Mouse (Mus musculus) lung, adult 18-20 months (tissue): ENCODE measurements around the gene Pon1.

Source experiments
- DNase-seq, 2 experiments: peaks; one replicate each; pipeline ENCODE4 v3.0.0; 2022; ENCODE audit warnings: mixed read lengths in 2 of 2

Pon1 gene

GRCm38 (mm10) chr6:5174179-5174812 lies 19.4 kb downstream of the Pon1 start:
- DNase-seq: no peak

DNA sequence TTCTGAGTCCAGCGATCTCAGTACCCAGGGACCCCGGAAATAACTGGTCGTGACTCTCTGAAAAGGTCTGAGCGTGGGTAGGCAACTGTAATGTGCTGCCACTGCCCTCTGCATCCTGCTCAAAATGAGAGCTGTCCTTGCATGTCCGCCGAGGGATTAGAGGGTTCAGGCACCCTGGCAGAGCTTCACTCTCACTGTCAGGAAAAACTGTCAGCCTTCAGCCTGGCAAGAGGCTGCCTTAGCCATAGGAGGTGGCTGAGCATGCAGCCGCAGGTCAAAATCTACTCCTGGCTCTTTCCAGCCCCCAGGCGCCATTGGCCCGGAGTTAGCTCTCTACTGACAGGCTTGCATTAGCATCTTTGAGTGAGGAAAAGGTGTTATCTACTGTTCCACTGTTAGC lies 21.2 kb downstream of the Pon1 start:
- DNase-seq: no peak

DNA sequence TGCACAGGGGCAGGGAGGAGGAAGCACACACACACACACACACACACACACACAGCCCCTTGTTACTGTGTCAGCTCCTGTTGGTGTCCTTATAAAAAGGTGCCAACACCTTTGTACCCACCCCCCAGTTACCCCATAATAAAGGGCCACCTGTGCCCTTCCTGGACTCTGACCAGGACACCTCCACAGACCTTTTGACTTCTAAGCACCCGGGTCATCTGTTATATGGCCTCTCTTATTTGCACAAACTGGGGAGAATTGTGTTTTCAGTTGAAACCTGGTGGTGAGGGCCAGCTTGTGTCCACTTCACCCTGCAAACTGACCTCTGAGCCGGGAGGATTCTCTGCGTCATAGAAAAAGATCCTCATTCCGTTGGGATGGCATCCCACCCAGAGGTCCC lies 22.3 kb downstream of the Pon1 start:
- no peak for DNase-seq

- DNase-seq: no peak
These were observed 25.6 kb downstream of the Pon1 start for GRCm38 (mm10) chr6:5168158-5168557.

DNA sequence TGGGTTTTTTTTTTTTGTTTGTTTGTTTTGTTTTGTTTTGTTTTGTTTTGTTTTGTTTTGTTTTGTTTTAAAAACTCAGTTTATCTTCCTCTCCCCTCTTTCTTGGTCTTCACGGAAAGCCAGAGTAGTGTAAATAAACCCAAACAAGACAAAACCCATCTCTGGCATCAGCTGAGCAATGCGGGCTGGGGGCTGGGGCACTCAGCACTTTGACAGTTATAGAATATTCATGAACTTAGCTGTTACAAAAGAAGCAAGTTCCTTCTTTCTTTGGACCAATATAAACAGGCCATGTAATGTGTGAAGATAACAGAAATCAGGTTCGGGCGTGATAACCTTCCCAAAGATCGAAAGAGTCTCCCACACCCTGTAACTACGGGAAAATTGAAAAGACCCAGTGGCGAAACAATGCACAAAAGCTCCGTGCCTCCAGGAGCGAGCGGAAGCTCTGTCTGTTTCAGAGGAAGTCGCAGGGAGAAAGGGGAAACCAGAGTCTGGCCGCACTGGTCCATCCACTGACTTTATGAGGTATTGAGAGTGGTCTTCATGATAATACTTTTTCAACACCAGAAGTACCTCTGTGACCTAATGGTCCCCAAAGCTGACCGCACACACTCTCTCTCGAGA lies 26.6 kb downstream of the Pon1 start:
- DNase-seq: no peak

GRCm38 (mm10) chr6:5164855-5165254 lies 28.9 kb downstream of the Pon1 start:
- DNase-seq: no peak

GRCm38 (mm10) chr6:5163507-5164144 lies 30.1 kb downstream of the Pon1 start:
- DNase-seq: no peak

- no peak for DNase-seq
These were observed 31.7 kb downstream of the Pon1 start for GRCm38 (mm10) chr6:5162052-5162451.

- DNase-seq: no peak
These were observed 34.4 kb downstream of the Pon1 start for GRCm38 (mm10) chr6:5159385-5159791.

DNA sequence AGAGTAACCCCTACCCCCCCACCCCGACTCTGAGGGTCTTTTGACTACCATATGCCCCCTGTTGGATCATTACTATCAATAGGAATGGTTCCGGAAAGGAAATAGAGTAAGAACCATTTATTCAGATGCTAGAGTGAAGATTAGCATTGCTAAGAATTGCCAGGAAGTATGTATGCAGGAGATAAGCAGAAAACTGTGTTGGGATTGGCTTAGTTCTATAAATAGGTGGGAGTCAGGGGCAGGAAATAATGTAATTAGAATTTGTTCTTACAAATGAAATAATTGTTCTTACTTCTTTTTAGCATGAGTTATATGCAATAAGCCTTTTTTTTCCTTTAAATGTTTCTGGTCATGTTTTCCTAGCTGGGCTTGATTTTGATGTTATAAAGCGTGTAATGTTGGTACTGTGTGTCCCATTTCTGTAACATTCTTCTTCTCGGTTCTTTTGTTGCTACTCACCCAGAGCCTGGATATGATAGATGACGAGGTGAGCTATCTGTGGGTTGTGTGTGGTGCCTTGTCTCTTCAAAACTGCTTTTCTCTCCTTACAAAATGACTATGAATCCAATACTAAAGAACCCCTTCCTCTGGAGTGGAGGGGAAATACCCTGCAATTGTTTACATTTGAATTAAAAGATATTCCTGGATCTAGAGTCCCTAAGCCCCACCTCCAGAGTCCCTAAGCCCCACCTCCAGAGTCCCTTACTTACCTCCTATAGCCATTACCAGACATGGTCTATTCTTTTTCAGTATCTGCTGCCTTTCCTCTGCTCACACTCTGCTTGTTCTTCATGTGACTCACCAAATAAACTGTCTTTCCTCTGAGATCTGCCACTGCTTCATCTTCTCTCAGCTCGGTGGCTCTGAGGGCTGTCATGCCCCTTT lies 37.0 kb downstream of the Pon1 start:
- DNase-seq: no peak

- no peak for DNase-seq
These were observed 38.3 kb downstream of the Pon1 start for GRCm38 (mm10) chr6:5155313-5155927.

GRCm38 (mm10) chr6:5154786-5155185 lies 39.0 kb downstream of the Pon1 start:
- DNase-seq: no peak

DNA sequence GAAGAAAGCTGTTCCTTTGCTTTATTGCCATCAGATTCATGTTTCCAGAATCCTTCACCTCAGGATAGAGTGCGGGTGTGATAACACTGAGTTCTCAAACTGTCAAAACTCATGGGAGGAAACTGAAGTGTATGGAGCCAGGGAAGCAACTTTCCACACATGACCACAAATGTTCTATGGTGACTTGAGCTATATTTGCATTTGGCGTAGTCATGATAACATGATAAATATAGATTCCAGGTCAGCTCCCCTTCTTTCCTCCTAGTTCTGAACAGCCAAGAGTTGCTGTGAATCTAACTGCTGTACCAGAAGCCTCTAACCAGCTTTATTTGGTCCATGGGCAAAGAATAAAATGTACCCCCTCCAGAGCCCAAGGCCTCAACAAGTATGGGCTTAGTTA lies 41.6 kb downstream of the Pon1 start:
- DNase-seq: no peak

DNA sequence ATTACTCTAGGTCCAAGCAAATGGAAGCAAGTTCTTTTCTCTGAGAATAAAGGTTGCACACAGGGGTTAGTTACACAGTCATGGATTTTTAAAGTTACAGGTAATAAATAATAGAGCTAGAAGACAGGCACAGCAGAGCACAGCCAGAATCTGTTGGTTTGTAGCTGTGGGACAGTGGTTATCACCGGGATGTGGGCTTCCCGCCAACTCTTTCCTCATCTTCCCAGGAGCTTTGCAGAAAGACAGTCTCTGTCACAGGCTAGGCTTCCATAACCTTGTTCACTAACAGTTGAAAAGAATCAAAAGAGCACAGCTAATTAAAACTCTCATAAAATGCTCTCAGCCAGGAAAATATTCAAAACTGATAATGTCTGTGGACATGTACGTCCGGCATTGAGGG lies 42.6 kb downstream of the Pon1 start:
- DNase-seq: no peak

DNA sequence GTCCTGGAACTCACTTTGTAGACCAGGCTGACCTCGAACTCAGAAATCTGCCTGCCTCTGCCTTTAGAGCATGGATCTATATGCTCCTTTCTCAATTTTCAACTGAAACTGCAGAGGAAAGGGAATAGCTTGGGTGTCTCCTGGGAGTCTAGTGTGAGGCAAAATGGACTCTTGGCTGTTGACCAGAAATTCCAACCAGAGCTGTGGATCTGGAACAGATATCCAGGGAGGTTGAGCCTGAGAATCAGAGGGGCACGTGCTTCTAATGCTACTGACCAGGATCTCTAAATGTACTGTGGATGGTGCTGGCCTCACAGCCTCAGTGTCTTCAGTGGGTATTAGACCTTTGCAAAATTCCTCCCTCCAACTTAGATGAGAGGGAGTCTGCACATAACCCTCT lies 43.8 kb downstream of the Pon1 start:
- DNase-seq: no peak

DNA sequence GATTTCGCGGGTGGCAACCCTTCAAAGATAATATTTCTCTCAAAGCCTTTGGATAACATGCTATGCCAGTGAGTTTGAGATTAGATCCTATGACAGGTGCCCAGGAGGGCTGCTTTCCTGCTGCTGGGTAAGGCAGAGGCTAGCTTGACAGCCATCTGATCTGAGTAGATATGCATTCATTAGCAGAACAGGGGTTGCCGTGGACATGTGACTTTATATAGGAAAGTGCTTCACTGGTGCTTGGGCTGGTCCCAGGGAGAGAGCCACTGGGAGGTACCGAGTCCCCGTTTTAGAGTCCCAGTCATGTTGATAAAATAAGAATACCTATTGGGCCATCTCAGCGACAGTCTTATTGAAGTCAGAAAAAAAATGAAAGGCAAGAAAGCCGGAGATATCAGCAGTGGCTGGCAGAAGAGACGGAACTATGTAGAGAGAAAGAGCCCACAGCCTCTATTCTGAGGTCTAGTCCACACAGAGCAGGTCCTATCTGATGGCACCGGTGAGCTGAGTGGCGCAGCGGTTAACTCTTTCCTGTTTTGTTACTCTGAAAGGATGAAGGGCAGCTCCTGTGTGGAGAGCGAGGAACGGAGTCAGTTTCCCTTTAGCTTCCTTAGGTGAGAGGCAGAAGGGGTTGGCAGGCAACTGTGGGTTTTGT lies 46.1 kb downstream of the Pon1 start:
- DNase-seq: no peak

- no peak for DNase-seq
These were observed 54.1 kb downstream of the Pon1 start for GRCm38 (mm10) chr6:5139666-5140065.

DNA sequence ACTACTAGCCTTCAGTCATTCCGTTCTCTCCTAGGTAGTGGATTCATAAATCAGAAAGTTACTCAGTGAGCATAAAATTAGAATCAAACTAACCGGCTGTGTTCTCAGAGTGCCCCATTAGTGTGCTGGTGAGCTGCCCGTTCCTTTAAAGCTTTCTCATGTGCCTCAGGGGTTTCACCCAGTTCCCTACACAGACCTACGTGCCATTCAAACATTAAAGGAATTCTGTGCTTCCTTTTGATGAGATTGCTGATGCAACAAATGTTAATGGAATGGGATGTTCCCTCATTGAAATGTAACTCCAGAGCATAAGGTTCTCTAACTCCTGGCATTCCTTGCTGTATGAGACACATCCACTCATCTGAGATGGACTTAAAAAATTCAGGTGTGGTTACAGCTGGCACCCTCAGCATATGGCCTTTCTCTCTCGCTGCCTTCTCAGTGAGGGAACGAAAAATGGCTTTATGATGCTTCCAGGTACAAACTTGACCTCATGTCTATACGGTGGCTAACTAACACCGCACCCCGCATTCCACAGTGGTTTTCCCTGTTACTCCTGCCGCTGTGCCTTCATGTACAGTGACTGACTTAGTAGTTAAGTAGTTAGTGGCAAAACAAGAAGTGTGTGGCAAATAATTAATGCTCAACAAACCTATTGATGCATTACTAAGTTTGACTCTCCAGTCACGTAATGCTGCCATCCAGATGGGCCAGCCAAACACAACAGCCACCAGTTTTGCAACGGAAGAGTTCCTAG lies 54.7 kb downstream of the Pon1 start:
- DNase-seq: no peak

DNA sequence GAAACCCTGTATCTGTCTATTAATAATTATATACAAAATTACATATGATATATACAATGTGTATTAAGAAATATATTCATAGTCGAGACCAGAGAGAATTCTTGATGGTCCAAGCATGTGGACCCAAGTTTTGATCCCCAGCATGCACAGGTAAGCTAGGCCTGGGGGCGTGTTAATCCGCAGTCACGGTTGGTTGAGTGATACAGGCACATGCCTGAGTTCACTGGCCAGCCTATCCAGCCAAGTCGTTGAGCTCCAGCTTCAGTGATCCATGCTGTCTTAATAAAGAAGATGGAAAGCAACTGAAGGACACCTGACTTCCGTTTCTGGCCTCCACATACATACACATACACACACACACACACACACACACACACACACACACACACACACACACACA lies 57.7 kb downstream of the Pon1 start:
- no peak for DNase-seq

DNA sequence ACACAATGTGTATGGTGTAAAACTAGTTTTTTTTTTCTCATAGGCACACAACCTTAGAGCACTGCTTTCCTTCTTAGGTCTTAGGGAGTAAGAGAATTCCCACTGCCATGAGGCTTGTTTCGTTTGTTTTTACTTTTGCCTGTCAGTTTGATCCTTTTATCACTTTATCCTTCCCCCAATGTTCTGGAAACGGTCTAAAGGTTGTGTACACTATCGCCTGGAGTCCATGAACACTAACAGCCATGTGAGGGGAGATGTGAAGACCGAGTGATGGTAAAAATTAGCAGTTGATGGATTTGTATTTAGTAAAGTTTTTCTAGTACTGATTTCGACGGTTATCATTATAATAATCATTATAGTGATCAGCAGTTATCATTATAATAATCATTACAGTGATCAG lies 58.8 kb downstream of the Pon1 start:
- DNase-seq: no peak

DNA sequence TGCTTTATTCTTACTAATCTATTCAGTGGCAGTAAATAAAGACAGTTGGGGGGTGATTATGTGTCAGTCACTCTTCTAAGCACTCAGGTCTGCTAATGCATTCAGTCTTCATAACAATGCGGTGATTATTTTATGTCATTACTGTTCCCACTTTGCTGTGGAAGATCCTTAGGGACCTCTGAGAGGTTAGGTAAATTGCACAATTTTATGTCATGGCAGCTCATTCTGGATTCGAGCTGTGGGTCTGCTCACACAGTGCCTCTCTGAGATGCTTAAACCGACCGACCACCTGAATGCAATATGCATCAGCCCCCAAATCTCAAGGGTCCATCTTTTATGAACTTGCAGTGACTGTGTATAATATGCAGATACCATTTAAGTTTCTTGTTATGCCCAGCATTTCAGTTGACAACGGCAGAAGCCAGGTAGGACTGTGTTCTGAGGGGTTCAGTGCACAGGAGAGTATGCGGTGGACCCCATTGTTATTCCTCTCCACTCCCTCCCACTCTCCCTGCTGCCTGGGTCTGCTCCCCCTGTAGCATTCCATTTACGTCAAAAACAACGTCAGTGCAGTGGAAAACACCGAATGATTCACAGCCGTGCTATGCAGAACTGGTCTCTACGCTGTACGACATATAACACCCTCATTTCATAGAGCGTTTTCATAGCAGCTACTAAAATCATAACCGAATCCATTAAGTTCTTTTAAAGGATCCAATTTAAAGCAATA lies 64.2 kb downstream of the Pon1 start:
- no peak for DNase-seq
